Mouse (Mus musculus) CH12.LX (cell line): ENCODE data around the gene Rabep1.

ENCODE experiments used
- BHLHE40 ChIP-seq: IDR thresholded peaks from 2 replicates; pipeline ENCODE4 v1.6.1; 2011; ENCODE audit warnings: mild to moderate bottlenecking, low read depth, low read length, improper control_type of control experiment
- CTCF ChIP-seq, 2 experiments: IDR thresholded peaks in 1 of 2; conservative IDR thresholded peaks in 1 of 2; 2 replicates each; pipeline ENCODE4 v1.5.1; 2011 to 2012; ENCODE audit warnings: low read depth in 2 of 2, low read length in 2 of 2, improper control_type of control experiment in 1 of 2, inconsistent platforms in 1 of 2, mild to moderate bottlenecking in 1 of 2, moderate library complexity in 1 of 2
- EP300 ChIP-seq: IDR thresholded peaks from 2 replicates; pipeline ENCODE4 v1.6.1; 2011; ENCODE audit warnings: low read length, improper control_type of control experiment
- JUN ChIP-seq: IDR thresholded peaks from 2 replicates; pipeline ENCODE4 v1.6.1; 2011; ENCODE audit warnings: low read depth, mild to moderate bottlenecking, low read length, improper control_type of control experiment, moderate library complexity; ENCODE audit not compliant: insufficient read depth
- JUND ChIP-seq: conservative IDR thresholded peaks from 2 replicates; pipeline ENCODE4 v1.6.1; 2011; ENCODE audit warnings: low read depth, low read length, improper control_type of control experiment
- NELFE ChIP-seq: IDR thresholded peaks from 2 replicates; pipeline ENCODE4 v1.6.1; 2011; ENCODE audit warnings: low read depth, low read length, improper control_type of control experiment
- RAD21 ChIP-seq: IDR thresholded peaks from 2 replicates; pipeline ENCODE4 v1.6.1; 2011; ENCODE audit warnings: low read depth, mild to moderate bottlenecking, low read length, improper control_type of control experiment, moderate library complexity
- SMC3 ChIP-seq: IDR thresholded peaks from 2 replicates; pipeline ENCODE4 v1.6.1; 2011; ENCODE audit warnings: low read depth, low read length, improper control_type of control experiment

DNA sequence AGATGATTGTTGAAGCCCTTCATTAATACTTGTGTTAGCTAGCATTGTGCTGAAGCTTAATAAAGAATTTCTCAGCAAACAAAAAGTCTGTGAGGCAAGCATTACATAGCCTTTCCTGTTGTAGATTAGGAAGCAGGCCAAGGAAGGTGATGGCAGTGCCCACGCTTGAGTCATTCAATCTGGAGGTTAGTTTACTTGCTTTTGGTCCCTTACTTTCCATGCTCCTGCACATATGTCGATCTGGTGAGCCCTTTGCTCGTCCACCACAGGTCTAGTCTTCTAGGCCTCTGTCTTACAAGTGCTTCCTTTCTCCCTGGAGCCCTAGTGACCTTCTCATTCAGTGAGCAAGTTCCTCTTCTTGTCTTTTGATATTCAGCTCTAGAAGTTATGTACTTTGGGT is 62.1 kb downstream of the Rabep1 start:
- TF ChIP-seq CTCF (conservative IDR thresholded peaks at IDR 0.05 in 1 of 2, IDR thresholded peaks at IDR 0.05 in 1 of 2; ENCODE audit: low read depth in 2 of 2, low read length in 2 of 2) (no peak), BHLHE40 (no peak), JUN (no peak), JUND (no peak), EP300 (no peak), SMC3 (no peak), NELFE (no peak), RAD21 (no peak)
